Mouse (Mus musculus) urinary bladder, postnatal 25 days (tissue): Measurements from ENCODE around the gene Tmem259.

Experiments used
- DNase-seq: peaks from one replicate; pipeline ENCODE4 v3.0.0; 2022; ENCODE audit warnings: low spot score

Tmem259 gene

GRCm38 (mm10) chr10:79987771-79988505, 3.8 kb upstream of the Tmem259 start:
- DNase-seq: no peak

DNA sequence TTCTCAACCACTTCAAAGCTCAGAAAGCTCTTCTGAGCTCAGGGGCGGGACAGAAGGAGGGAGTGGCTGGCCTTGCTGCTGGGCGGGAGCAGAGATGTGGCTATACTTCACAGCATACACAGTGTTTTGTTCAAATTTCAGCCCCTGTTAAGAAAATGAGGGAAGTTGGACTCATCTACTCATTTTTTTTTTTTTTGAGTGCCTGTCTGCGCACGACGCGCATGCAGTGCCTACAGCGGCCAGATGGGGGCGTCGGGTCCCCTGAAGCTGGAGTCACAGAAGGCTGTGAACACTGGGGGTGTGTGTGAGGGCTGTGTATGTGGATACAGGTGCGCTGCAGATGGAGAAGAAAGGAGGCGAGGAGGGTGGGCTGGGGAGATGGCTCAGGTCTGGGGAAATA, 2.8 kb upstream of the Tmem259 start:
- peak; percentile 84 for DNase-seq

- DNase-seq: peak; percentile 54
Observed at GRCm38 (mm10) chr10:79986232-79986878, 2.2 kb upstream of the Tmem259 start.

- DNase-seq: peak; percentile 38
Observed at GRCm38 (mm10) chr10:79985334-79986231, 1.5 kb upstream of the Tmem259 start.

- peak; percentile 80 for DNase-seq
Observed at GRCm38 (mm10) chr10:79984871-79985270, 741 bp upstream of the Tmem259 start.

- peak; percentile 57 for DNase-seq
Observed at GRCm38 (mm10) chr10:79983670-79984069, 460 bp downstream of the Tmem259 start.

DNA sequence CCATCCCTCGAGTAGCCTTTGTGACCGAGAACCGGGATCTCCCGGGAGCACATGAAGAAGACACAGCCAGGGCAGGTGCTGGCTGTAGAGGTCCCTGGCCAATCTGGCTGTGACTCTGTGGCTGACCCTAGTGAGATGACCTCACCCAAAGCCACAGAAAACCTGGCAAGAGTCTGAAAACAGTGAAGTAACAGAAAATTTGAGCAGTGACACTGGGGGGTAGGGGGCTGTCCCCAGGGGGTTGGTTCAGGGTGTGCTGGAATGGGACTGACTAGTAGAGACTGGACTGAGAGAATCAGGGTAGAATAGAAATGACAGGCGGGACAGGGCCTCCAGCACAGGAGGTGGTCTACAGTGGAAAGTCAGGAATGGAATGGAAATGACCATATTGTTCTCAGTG, 925 bp downstream of the Tmem259 start:
- no peak for DNase-seq

DNA sequence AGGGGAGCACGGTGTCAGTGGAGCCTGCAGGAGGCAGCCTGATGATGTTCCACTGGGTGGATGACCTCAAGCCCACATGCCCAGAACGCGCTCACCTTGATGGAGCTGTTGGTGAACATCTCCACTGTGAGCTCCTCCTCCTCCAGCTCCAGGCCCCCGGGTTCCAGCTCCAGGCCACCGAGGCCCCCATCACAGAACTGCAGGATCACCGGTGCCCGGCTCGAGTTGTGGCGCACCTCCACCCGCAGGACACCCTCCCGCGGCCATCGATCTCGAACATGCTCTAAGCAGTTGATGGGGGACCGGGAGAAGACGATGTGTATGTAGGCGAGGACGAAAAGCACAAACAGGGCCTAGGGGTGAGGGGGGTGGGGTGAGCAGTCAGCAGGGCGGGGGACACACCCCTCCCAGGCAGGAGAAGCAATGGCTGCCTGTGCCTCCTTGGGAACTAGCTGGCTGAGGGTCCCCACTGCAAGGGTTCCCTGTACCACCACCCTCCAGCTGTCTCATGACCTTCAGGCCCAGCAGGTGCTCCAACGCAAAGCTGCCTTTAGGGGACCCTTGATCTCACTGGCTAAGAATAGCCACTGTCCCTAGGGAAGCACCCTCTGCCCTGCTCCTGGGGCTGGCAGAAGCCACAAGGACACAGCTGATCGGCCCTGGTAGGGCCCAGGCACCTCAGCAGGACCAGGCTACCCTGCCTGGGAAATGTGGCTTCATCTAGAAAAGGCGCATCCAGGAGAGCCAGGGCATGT, 4.6 kb downstream of the Tmem259 start:
- DNase-seq: no peak

DNA sequence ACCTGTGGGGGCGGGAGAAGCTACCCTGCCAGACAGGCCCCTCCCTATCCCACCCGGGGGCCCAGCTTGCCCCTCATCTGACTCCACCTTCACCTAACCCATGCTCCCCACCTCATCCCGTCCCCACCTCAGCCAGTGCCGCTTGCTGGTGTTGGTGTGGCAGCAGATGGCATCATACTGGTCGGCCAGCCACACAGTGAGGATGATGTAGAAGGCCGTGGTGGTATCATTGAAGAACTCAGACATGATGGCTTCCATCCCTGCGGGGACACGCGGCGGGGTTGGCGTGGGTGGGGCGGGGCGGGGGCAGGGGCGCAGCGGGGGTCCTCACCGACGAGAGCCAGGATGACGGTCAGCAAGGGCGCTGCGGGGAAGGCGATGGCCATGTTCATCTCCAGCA, 6.1 kb downstream of the Tmem259 start:
- no peak for DNase-seq

DNA sequence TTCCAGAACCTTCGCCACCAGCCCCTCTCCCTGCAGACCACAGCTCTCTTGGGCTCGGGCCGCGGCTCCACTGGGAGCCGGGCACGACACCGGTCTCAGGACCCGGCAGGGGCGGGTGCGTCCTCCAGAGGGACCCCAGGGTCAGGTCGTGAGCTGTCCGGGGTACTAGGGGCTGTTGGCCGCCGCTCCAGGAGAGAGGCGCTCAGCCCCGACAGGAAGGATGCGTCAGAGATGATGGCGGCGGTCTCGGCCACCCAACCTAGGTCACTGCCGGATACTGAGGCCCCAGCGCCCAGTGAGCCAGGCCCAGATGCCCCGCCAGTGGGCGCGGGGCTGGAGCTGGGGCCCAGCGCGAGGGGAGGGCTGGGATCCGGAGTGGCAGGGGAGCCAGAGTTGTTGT, 6.8 kb downstream of the Tmem259 start:
- DNase-seq: no peak

DNA sequence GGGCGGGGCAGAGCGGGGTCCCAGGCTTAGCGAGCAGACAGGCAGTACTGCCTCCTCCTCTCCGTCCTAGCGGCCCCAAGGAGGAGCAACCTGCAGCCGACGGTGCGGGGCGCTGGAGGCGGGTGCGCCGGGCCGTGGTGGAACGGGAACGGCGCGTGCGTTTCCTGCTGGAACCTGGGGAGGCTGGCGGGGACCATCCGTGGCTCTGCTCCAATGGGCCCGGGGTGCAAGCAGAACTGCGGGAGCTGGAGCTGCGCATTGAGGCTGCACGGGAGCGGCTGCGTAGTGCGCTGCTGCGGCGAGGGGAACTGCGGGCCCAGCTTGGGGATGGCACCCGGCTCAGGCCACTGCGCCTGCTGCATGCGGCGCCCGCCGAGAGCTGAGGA, 7.4 kb downstream of the Tmem259 start:
- no peak for DNase-seq

DNA sequence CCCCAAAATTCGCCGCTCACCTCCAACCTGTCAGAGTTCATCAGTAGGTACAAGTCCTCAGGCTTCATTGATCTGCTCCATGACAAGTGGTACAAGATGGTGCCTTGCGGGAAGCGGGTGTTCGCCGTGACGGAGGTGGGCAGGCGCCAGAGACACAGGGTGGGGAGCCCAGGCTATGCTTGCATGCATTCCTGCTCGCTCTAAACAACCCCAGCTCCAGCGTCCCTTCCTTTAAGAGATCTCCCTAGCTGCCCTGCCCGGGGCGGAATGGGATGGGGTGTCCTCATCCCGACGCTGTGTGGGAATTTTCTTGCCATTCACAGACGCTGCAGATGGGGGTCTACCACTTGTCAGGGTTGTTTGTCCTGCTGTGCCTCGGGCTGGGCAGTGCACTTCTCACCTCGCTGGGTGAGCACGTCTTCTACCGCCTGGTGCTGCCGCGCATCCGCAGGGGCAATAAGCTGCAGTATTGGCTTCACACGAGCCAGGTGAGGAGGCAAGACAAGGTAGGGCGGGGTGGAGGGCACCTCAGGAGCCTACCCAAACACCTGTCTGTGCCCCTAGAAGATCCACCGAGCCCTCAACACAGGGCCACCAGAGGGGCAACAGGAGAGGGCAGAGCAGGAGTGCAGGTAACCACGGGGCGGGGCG, 7.9 kb downstream of the Tmem259 start:
- DNase-seq: no peak

- DNase-seq: no peak
Observed at GRCm38 (mm10) chr10:79974668-79975067, 9.5 kb downstream of the Tmem259 start.

- DNase-seq: no peak
Observed at GRCm38 (mm10) chr10:79974087-79974486, 10.0 kb downstream of the Tmem259 start.

DNA sequence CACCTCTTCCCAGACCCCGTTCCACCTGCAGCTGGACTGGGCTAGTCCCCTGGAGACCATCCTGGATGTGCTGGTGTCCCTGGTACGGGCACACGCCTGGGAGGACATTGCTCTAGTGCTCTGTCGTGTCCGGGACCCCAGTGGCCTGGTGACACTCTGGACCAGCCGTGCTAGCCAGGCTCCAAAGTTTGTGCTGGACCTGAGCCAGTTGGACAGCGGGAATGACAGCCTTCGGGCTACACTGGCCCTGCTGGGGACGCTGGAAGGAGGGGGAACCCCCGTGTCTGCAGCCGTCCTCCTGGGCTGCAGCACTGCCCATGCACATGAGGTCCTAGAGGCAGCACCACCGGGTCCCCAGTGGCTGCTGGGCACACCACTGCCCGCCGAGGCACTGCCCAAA, 11.3 kb downstream of the Tmem259 start:
- DNase-seq: no peak

DNA sequence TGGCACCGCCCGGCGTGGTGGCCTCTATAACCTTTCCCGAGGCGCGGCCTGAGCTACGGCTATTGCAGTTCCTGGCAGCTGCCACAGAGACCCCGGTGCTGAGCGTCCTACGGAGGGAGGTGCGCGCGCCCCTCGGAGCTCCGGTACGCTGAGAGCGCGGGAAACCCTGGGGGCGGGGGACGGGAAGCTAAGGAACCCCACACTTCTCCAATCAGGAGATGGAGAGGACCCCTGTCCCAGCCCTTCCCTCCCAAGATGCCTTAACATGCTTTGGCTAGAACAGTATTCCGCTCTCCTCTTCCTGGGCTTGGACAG, 13.0 kb downstream of the Tmem259 start:
- no peak for DNase-seq

DNA sequence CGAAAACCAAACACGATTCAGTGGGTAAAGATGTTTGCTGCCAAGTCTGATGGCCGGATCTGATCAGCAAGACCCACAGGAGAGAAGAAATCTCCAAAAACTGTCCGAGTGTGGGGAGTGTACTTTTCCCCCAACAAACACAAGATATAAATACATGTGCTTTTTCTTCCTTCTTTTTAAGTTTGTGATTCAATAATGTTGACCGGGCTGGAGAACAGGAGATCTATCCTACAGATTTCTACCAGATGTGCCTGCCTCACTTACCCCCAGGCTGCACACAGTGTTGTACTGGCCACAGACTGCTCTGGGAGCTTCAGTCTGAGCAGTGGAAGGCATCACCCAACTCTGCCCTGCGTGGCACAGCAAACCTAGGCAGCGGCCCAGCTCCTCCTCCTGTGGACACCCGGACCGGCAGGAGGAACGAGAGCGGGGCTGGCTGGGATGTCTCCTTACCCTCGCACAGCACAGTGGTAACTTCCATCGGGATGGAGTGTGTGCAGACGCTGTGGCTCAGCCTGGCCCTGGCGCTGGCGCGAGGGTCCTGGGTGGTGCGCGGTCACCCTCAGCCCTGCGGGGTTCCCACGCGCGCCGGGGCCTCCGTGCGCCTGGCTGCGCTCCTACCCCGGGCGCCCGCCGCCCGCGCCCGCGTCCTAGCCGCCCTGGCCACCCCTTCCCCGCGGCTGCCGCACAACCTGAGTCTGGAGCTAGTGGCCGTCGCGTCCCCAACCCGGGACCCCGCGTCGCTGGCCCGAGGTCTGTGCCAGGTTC, 13.5 kb downstream of the Tmem259 start, which contains the start of gene Grin3b:
Gene Grin3b, plus strand, starts transcription at position 301 of the 768 bp plus-strand sequence.
- DNase-seq: no peak

GRCm38 (mm10) chr10:79969124-79969568, 15.0 kb downstream of the Tmem259 start:
- DNase-seq: no peak

GRCm38 (mm10) chr10:79968181-79968580, 15.9 kb downstream of the Tmem259 start:
- no peak for DNase-seq

DNA sequence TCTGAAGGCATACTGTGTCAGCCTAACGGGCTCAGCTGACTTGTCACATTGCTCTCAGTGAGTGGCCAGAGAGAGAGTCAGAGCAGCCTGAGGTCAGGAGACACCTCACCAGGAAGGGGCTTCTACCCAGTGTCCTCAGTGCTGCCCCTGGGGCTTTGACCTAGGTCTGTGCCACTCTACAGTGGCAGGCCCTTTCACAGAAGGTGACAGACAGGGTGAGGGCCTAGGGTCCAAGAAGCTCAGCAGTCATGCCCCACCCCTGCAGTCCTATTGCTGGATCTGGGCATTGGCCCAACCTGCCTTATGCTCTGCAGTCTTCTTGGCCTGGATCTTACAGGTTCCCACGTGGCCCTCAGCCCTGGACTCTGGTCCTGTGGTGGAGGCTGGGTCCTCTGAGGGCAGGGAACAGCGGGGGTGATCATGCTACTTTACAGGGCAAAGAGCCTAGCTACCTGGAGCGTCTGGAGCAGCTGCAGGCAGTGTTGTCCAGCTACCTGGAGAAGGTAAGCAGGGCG, 17.2 kb downstream of the Tmem259 start:
- no peak for DNase-seq

DNA sequence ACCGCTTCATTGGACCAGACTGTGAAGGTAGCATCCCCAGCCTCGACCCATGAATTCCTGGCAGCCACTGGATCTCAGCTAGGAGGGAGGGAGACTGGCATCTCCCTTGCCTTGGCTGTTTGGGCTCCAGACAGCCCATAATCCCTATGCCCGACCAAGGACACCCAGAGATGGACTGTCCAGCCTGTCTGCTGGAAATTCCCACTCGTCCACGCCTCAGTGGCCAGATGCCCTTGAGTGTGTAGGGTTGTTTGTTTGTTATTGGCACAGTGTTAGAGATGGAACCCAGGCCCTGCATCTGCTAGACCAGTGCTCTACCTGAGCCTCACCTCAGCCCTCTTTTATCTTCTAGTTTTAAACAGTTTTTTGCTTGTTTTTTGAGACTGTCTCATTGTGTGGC, 18.8 kb downstream of the Tmem259 start:
- DNase-seq: no peak
